Mouse (Mus musculus): Measurements from ENCODE around the gene Tdrd6.

GRCm38 (mm10) chr17:43629026-43629495 is 1.0 kb downstream of the Tdrd6 start:
- no peak for TF ChIP-seq CTCF (IDR thresholded peaks at IDR 0.05; ENCODE audit: control insufficient read depth, insufficient read depth, insufficient replicate concordance, low read depth, low read length)
- no peak for TF ChIP-seq POLR2A (IDR thresholded peaks at IDR 0.05; ENCODE audit: control insufficient read depth, low read depth, low read length)

Measured in testis, adult 2 months (tissue).